Mouse (Mus musculus) monocyte, adult 5-6 weeks (primary cell): ENCODE data around the gene Pbp2. TPM values are rescaled to one million over a fixed set of nuclear protein-coding genes. Genes with fewer than 3 reads are reported as not detected.

ENCODE experiments used
- ATAC-seq: fragments of 153-309, 156-312 bp; replicated peaks from 2 replicates; pipeline ENCODE4 v1.8.0; 2017; ENCODE audit warnings: mild to moderate bottlenecking; ENCODE audit not compliant: low TSS enrichment, insufficient number of reproducible peaks, severe bottlenecking, poor library complexity, low FRiP score
- total RNA-seq: library from RNA; stranded (forward); fragments of 200-1000, 200-491, 200-594 nt; gene quantifications from 3 replicates; pipeline ENCODE4 v1.2.3, GENCODE M21; 2017

Pbp2 gene
- total RNA-seq, 1 experiment from 2014 or later = not detected

- no peak for ATAC-seq
Observed at GRCm38 (mm10) chr6:135266056-135266455, 44.1 kb downstream of the Pbp2 start.

- ATAC-seq = no peak
Observed at GRCm38 (mm10) chr6:135264136-135264535, 46.1 kb downstream of the Pbp2 start.

GRCm38 (mm10) chr6:135262565-135262964 lies 47.6 kb downstream of the Pbp2 start:
- no peak for ATAC-seq

- no peak for ATAC-seq
Observed at GRCm38 (mm10) chr6:135261124-135261523, 49.1 kb downstream of the Pbp2 start.

- no peak for ATAC-seq
Observed at GRCm38 (mm10) chr6:135260435-135260834, 49.8 kb downstream of the Pbp2 start.

Other genes starting within 250 kb of the Pbp2 start
- gene Gprc5a, start 244.8 kb downstream of the Pbp2 start, total RNA-seq = 0.67 to 1.6 TPM (median 0.85 TPM) in 3 replicates
- gene Gprc5d, start 192.1 kb downstream of the Pbp2 start, total RNA-seq = not detected in 3 replicates
- gene Fam234b, start 112.4 kb downstream of the Pbp2 start, total RNA-seq = 0.86 to 3.1 TPM (median 1.3 TPM) in 3 replicates
- gene Hebp1, start 112.4 kb downstream of the Pbp2 start, total RNA-seq = 1.1 to 4.2 TPM (median 1.6 TPM) in 3 replicates
- gene Gsg1, start 56.1 kb downstream of the Pbp2 start, total RNA-seq = 0.29 to 0.75 TPM in 2 of 3 replicates, not detected in the other
- 4.6 to 6.1 TPM (median 5.9 TPM) in 3 replicates for gene Emp1, start 52.1 kb upstream of the Pbp2 start, total RNA-seq